Mouse (Mus musculus) embryo, embryonic 11 days (tissue): ENCODE results near the gene Actrt2.

ENCODE experiments used
- DNase-seq: peaks from one replicate; pipeline ENCODE4 v3.0.0-alpha.2; 2015

The Actrt2 gene

GRCm38 (mm10) chr4:154637468-154638319 is 30.0 kb downstream of the Actrt2 start:
- peak; percentile 63 for DNase-seq

- peak; percentile 89 for DNase-seq
Observed at GRCm38 (mm10) chr4:154636721-154637311, 30.9 kb downstream of the Actrt2 start, which contains the start of gene Prdm16. Gene Prdm16, minus strand, starts transcription at chr4:154636873.

GRCm38 (mm10) chr4:154636053-154636433 is 31.6 kb downstream of the Actrt2 start:
- DNase-seq = peak; percentile 90

- no peak for DNase-seq
Observed at GRCm38 (mm10) chr4:154635241-154636052, 32.2 kb downstream of the Actrt2 start.

- peak; percentile 53 for DNase-seq
Observed at GRCm38 (mm10) chr4:154634470-154635240, 33.0 kb downstream of the Actrt2 start.

GRCm38 (mm10) chr4:154634001-154634400 is 33.7 kb downstream of the Actrt2 start:
- DNase-seq = no peak

- DNase-seq = peak; percentile 53
Observed at GRCm38 (mm10) chr4:154632800-154633764, 34.6 kb downstream of the Actrt2 start.

- no peak for DNase-seq
Observed at GRCm38 (mm10) chr4:154630763-154631162, 36.9 kb downstream of the Actrt2 start.

- no peak for DNase-seq
Observed at GRCm38 (mm10) chr4:154627419-154628142, 40.1 kb downstream of the Actrt2 start.

GRCm38 (mm10) chr4:154626282-154626681 is 41.4 kb downstream of the Actrt2 start:
- DNase-seq = no peak

GRCm38 (mm10) chr4:154625710-154626109 is 42.0 kb downstream of the Actrt2 start:
- DNase-seq = no peak

GRCm38 (mm10) chr4:154623241-154623640 is 44.4 kb downstream of the Actrt2 start:
- no peak for DNase-seq

GRCm38 (mm10) chr4:154622521-154622920 is 45.1 kb downstream of the Actrt2 start:
- no peak for DNase-seq
